Mouse (Mus musculus): ENCODE measurements around the gene Trmt112. TPM values are rescaled to one million over a fixed set of nuclear protein-coding genes. Genes with fewer than 3 reads are reported as not detected.
A peak's percentile ranks its signal among the peaks of the same experiment; 100 is the strongest.

Trmt112 gene
- polyA plus RNA-seq, 1 experiment from 2014 or later, result 54.4 TPM

- Histone ChIP-seq H3K9ac (ENCODE audit: low read depth, low read length) (no peak overlapping the region), H3K4me3 (ENCODE audit: low read depth, low read length) (no peak overlapping the region), H3K27ac (ENCODE audit: low read depth, low read length) (no peak overlapping the region), H3K4me2 (replicated peaks; ENCODE audit: low read depth) (no peak overlapping the region), H3K36me3 (ENCODE audit: control insufficient read depth, insufficient read depth) (no peaks in the 10 kb centered on the region), H3K27me3 (replicated peaks; ENCODE audit: control insufficient read depth, insufficient read depth, low read length) (peaks cover 45% of the 10 kb centered on the region), H3K9me3 (ENCODE audit: control insufficient read depth) (no peaks in the 10 kb centered on the region), H3K4me1 (replicated peaks; ENCODE audit: control insufficient read depth, insufficient read depth, low read length) (peaks cover 6% of the 10 kb centered on the region)
- no peak for ATAC-seq
- 26% methylated on average over 3 of the region's 3 CpGs for WGBS
- peak; percentile 65 for TF ChIP-seq CTCF (IDR thresholded peaks at IDR 0.05; ENCODE audit: low read depth)
Observed at GRCm38 (mm10) chr19:6936299-6936698, 26.8 kb downstream of the Trmt112 start.

GRCm38 (mm10) chr19:6937541-6938465, 28.3 kb downstream of the Trmt112 start:
- TF ChIP-seq CTCF (IDR thresholded peaks at IDR 0.05; ENCODE audit: low read depth), result no peak
- Histone ChIP-seq H3K9me3 (ENCODE audit: control insufficient read depth) (no peaks in the 10 kb centered on the region), H3K36me3 (ENCODE audit: control insufficient read depth, insufficient read depth) (no peaks in the 10 kb centered on the region; the same call in 1 of the 2 replicates), H3K27me3 (replicated peaks; ENCODE audit: control insufficient read depth, insufficient read depth, low read length) (peaks cover 33% of the 10 kb centered on the region), H3K9ac (ENCODE audit: low read depth, low read length) (no peak overlapping the region), H3K4me3 (ENCODE audit: low read depth, low read length) (no peak overlapping the region), H3K27ac (ENCODE audit: low read depth, low read length) (no peak overlapping the region), H3K4me2 (replicated peaks; ENCODE audit: low read depth) (no peak overlapping the region), H3K4me1 (replicated peaks; ENCODE audit: control insufficient read depth, insufficient read depth, low read length) (peaks cover 6% of the 10 kb centered on the region)
- ATAC-seq, result no peak
- WGBS, result 82% methylated on average over 16 of the region's 16 CpGs

GRCm38 (mm10) chr19:6939106-6940002, 29.9 kb downstream of the Trmt112 start:
- ATAC-seq, result no peak
- Histone ChIP-seq H3K27ac (ENCODE audit: low read depth, low read length) (peak overlapping the region; percentile 28; the same call in 1 of the 2 replicates), H3K4me1 (replicated peaks; ENCODE audit: control insufficient read depth, insufficient read depth, low read length) (no peaks in the 10 kb centered on the region), H3K27me3 (replicated peaks; ENCODE audit: control insufficient read depth, insufficient read depth, low read length) (peaks cover 18% of the 10 kb centered on the region), H3K9ac (ENCODE audit: low read depth, low read length) (no peak overlapping the region), H3K4me2 (replicated peaks; ENCODE audit: low read depth) (no peak overlapping the region), H3K9me3 (ENCODE audit: control insufficient read depth) (no peaks in the 10 kb centered on the region), H3K36me3 (ENCODE audit: control insufficient read depth, insufficient read depth) (no peaks in the 10 kb centered on the region; the same call in 1 of the 2 replicates), H3K4me3 (ENCODE audit: low read depth, low read length) (no peak overlapping the region)
- WGBS, result 89% methylated on average over 20 of the region's 20 CpGs
- TF ChIP-seq CTCF (IDR thresholded peaks at IDR 0.05; ENCODE audit: low read depth), result no peak

- H3K4me3 ChIP-seq (ENCODE audit: low read depth, low read length), result peak overlapping the region; percentile 94
- H3K27ac ChIP-seq (ENCODE audit: low read depth, low read length), result 0 out of 2 replicates have a peak overlapping the region, but pooled peaks have one; percentile 96
- peak overlapping the region; percentile 96 for H3K4me2 ChIP-seq (replicated peaks; ENCODE audit: low read depth)
- peaks cover 3% of the 10 kb centered on the region; the same call in 1 of the 2 replicates for H3K36me3 ChIP-seq (ENCODE audit: control insufficient read depth, insufficient read depth)
- H3K4me1 ChIP-seq (replicated peaks; ENCODE audit: control insufficient read depth, insufficient read depth, low read length), result no peaks in the 10 kb centered on the region
- ATAC-seq, result no peak
- TF ChIP-seq CTCF (IDR thresholded peaks at IDR 0.05; ENCODE audit: low read depth), result no peak
- H3K9ac ChIP-seq (ENCODE audit: low read depth, low read length), result peak overlapping the region; percentile 57
- WGBS, result 19% methylated on average over 28 of the region's 29 CpGs
- H3K27me3 ChIP-seq (replicated peaks; ENCODE audit: control insufficient read depth, insufficient read depth, low read length), result peaks cover 6% of the 10 kb centered on the region; the same call in 1 of the 2 replicates
- H3K9me3 ChIP-seq (ENCODE audit: control insufficient read depth), result no peaks in the 10 kb centered on the region
Observed at GRCm38 (mm10) chr19:6940396-6941351, 31.2 kb downstream of the Trmt112 start.

- Histone ChIP-seq H3K27me3 (replicated peaks; ENCODE audit: control insufficient read depth, insufficient read depth, low read length) (no peaks in the 10 kb centered on the region), H3K4me2 (replicated peaks; ENCODE audit: low read depth) (peak within 1 kb of the TSS; percentile 96), H3K36me3 (ENCODE audit: control insufficient read depth, insufficient read depth) (peaks cover 3% of the 10 kb centered on the region; the same call in 1 of the 2 replicates), H3K9ac (ENCODE audit: low read depth, low read length) (peak within 1 kb of the TSS; percentile 57), H3K9me3 (ENCODE audit: control insufficient read depth) (no peaks in the 10 kb centered on the region), H3K4me1 (replicated peaks; ENCODE audit: control insufficient read depth, insufficient read depth, low read length) (no peaks in the 10 kb centered on the region), H3K27ac (ENCODE audit: low read depth, low read length) (peak within 1 kb of the TSS; percentile 96), H3K4me3 (ENCODE audit: low read depth, low read length) (peak within 1 kb of the TSS; percentile 94)
- ATAC-seq, result peak; percentile 82
- peak; percentile 38 for TF ChIP-seq CTCF (IDR thresholded peaks at IDR 0.05; ENCODE audit: low read depth)
- under 1% methylated on average over 83 of the region's 83 CpGs for WGBS
Observed at GRCm38 (mm10) chr19:6941372-6942248, 32.1 kb downstream of the Trmt112 start, which contains the start of gene Bad. Gene Bad (plus strand): TSS chr19:6941861.
